Mouse (Mus musculus) C2C12 (cell line): ENCODE results near the gene 1700017B05Rik.

Experiments used
- CEBPB ChIP-seq: IDR thresholded peaks from one replicate; pipeline ENCODE4 v1.6.1; 2011; ENCODE audit warnings: low read depth, mild to moderate bottlenecking, control low read depth, moderate library complexity
- CTCF ChIP-seq: IDR thresholded peaks from one replicate; pipeline ENCODE4 v1.5.1; 2011; ENCODE audit not compliant: control insufficient read depth, insufficient read depth, insufficient read length
- MAX ChIP-seq: IDR thresholded peaks from one replicate; pipeline ENCODE4 v1.6.1; 2011; ENCODE audit warnings: mild to moderate bottlenecking, control low read depth
- MYOD1 ChIP-seq: IDR thresholded peaks from one replicate; pipeline ENCODE4 v1.6.1; 2011; ENCODE audit warnings: low read depth; ENCODE audit not compliant: control insufficient read depth, insufficient read length
- MYOG ChIP-seq: IDR thresholded peaks from one replicate; pipeline ENCODE4 v1.6.1; 2011; ENCODE audit not compliant: control insufficient read depth, insufficient read length; ENCODE audit errors: extremely low read depth
- USF1 ChIP-seq: IDR thresholded peaks from one replicate; pipeline ENCODE4 v1.6.1; 2011; ENCODE audit warnings: low read depth, mild to moderate bottlenecking, control low read depth, moderate library complexity

GRCm38 (mm10) chr9:57229726-57230125 is 32.7 kb downstream of the 1700017B05Rik start:
- TF ChIP-seq CTCF: no peak
- peak; percentile 9 for TF ChIP-seq USF1
- TF ChIP-seq MYOD1: no peak
- no peak for TF ChIP-seq MYOG
- TF ChIP-seq MAX: no peak
- no peak for TF ChIP-seq CEBPB
